Mouse (Mus musculus) liver, adult 2 months (tissue): ENCODE measurements around the gene Sars2. TPM values are rescaled to one million over a fixed set of nuclear protein-coding genes. Genes with fewer than 3 reads are reported as not detected.
A peak's percentile ranks its signal among the peaks of the same experiment; 100 is the strongest.

Experiments
- DNase-seq: peaks from one replicate; pipeline ENCODE4 v3.0.0-alpha.2; 2011; ENCODE audit warnings: low read depth, low spot score; ENCODE audit errors: extremely low read depth
- H3K27ac ChIP-seq: fragments of 200-500 bp; replicated peaks from 2 replicates; pipeline ENCODE4 v1.5.1; 2012; ENCODE audit warnings: low read depth, mild to moderate bottlenecking, control low read depth, inconsistent platforms, low read length; ENCODE audit not compliant: insufficient read depth
- H3K27me3 ChIP-seq: fragments of 200-500 bp; 2 replicates; pipeline ENCODE4 v1.6.1; 2012; ENCODE audit warnings: mild to moderate bottlenecking, moderate library complexity, low read length, inconsistent platforms; ENCODE audit not compliant: control insufficient read depth, insufficient read depth
- H3K36me3 ChIP-seq: fragments of 200-500 bp; 2 replicates; pipeline ENCODE4 v1.6.1; 2012; ENCODE audit warnings: low read length, inconsistent platforms; ENCODE audit not compliant: control insufficient read depth, insufficient read depth
- H3K4me1 ChIP-seq: fragments of 200-500 bp; 2 replicates; pipeline ENCODE4 v1.6.1; 2011; ENCODE audit warnings: low read length; ENCODE audit not compliant: control insufficient read depth, insufficient read depth
- H3K4me3 ChIP-seq: fragments of 200-500 bp; 2 replicates; pipeline ENCODE4 v1.5.1; 2011; ENCODE audit warnings: low read depth, mild to moderate bottlenecking, control low read depth, low read length, moderate library complexity; ENCODE audit not compliant: insufficient read depth
- H3K79me2 ChIP-seq: fragments of 200-500 bp; 2 replicates; pipeline ENCODE4 v1.6.1; 2012; ENCODE audit warnings: inconsistent platforms, mild to moderate bottlenecking, low read length, moderate library complexity; ENCODE audit not compliant: control insufficient read depth, insufficient read depth
- H3K9ac ChIP-seq: fragments of 200-500 bp; 2 replicates; pipeline ENCODE4 v1.6.1; 2012; ENCODE audit warnings: low read depth, mild to moderate bottlenecking, control low read depth, inconsistent platforms, low read length
- CTCF ChIP-seq: fragments of 200-500 bp; IDR thresholded peaks from 2 replicates; pipeline ENCODE4 v1.5.1; 2011; ENCODE audit warnings: low read depth, low read length, control low read depth
- POLR2A ChIP-seq: fragments of 200-500 bp; IDR thresholded peaks from 2 replicates; pipeline ENCODE4 v1.6.1; 2011; ENCODE audit warnings: low read length, control low read depth; ENCODE audit not compliant: insufficient read depth; ENCODE audit errors: extremely low read depth
- WGBS: fragments of 180-500 bp; shearing (Covaris S2); methylation state at CpG from one replicate; pipeline ENCODE4 v1.1.7; 2018; 5-methylcytosine and 5-hydroxymethylcytosine counted together
- polyA plus RNA-seq: library from polyadenylated mRNA; depleted of rRNA; stranded (reverse); fragments of >200 nt; gene quantifications from 2 replicates; pipeline ENCODE4 v1.2.3, GENCODE M21; 2012
- total RNA-seq: library from RNA; depleted of rRNA; stranded (reverse); fragments of >200 nt; gene quantifications from 2 replicates; pipeline ENCODE4 v1.2.3, GENCODE M21; 2014

The Sars2 gene
- total and polyA plus RNA-seq, 2 experiments, result 4.6 to 25.3 TPM

GRCm38 (mm10) chr7:28720753-28721537, 20.8 kb upstream of the Sars2 start:
- no peaks in the 10 kb centered on the region for H3K27me3 ChIP-seq
- TF ChIP-seq POLR2A (no peak), CTCF (no peak)
- no peaks in the 10 kb centered on the region for H3K4me1 ChIP-seq
- no peaks in the 10 kb centered on the region for H3K79me2 ChIP-seq
- no peak overlapping the region for H3K9ac ChIP-seq
- no peak overlapping the region for H3K27ac ChIP-seq
- no peak overlapping the region for H3K4me3 ChIP-seq
- no peaks in the 10 kb centered on the region for H3K36me3 ChIP-seq
- DNase-seq, result no peak
- 93% methylated on average over 3 of the region's 3 CpGs for WGBS

DNA sequence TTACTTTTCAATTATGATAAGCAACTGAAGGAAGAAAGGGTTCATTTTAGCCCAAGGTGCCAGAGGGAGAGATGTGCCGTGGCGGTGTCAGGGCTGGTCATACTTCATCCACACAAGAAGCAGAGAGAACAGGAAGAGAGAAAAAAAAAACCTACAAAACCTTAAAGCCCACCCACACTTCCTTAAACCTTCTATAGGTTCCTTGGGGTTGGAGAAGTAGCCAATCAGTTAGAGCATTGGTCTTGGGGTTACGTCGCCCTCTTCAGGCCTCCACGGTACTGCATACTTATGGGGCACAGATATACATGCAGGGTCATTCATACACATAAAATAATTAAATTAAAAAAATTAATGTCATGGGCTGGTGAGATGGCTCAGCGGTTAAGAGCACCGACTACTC, 19.7 kb upstream of the Sars2 start:
- Histone ChIP-seq H3K4me1 (peaks cover 2% of the 10 kb centered on the region; the same call in 1 of the 2 replicates), H3K27ac (no peak overlapping the region), H3K27me3 (no peaks in the 10 kb centered on the region), H3K9ac (no peak overlapping the region), H3K36me3 (no peaks in the 10 kb centered on the region), H3K4me3 (no peak overlapping the region), H3K79me2 (no peaks in the 10 kb centered on the region)
- TF ChIP-seq POLR2A, result no peak
- peak; percentile 11; the same call in 1 of the 2 replicates for TF ChIP-seq CTCF
- no peak for DNase-seq
- WGBS, result 97% methylated on average over 7 of the region's 7 CpGs

- Histone ChIP-seq H3K9ac (no peak overlapping the region), H3K27me3 (no peaks in the 10 kb centered on the region), H3K79me2 (no peaks in the 10 kb centered on the region), H3K4me3 (no peak overlapping the region), H3K36me3 (no peaks in the 10 kb centered on the region), H3K4me1 (peaks cover 2% of the 10 kb centered on the region; the same call in 1 of the 2 replicates), H3K27ac (no peak overlapping the region)
- DNase-seq, result no peak
- 95% methylated on average over 2 of the region's 2 CpGs for WGBS
- TF ChIP-seq CTCF (no peak), POLR2A (no peak)
These were observed 17.2 kb upstream of the Sars2 start for GRCm38 (mm10) chr7:28724613-28725012.

- Histone ChIP-seq H3K27me3 (no peaks in the 10 kb centered on the region), H3K4me1 (peaks cover 2% of the 10 kb centered on the region; the same call in 1 of the 2 replicates), H3K36me3 (no peaks in the 10 kb centered on the region), H3K27ac (no peak overlapping the region), H3K4me3 (no peak overlapping the region), H3K79me2 (no peaks in the 10 kb centered on the region), H3K9ac (no peak overlapping the region)
- TF ChIP-seq POLR2A (no peak), CTCF (peak; percentile 85)
- peak; percentile 29 for DNase-seq
- WGBS, result 17% methylated on average over 14 of the region's 14 CpGs
These were observed 15.2 kb upstream of the Sars2 start for GRCm38 (mm10) chr7:28726600-28726999.

GRCm38 (mm10) chr7:28727649-28728340, 14.0 kb upstream of the Sars2 start:
- H3K27me3 ChIP-seq, result no peaks in the 10 kb centered on the region
- no peak overlapping the region for H3K27ac ChIP-seq
- no peak overlapping the region for H3K9ac ChIP-seq
- no peaks in the 10 kb centered on the region for H3K36me3 ChIP-seq
- H3K4me1 ChIP-seq, result peaks cover 2% of the 10 kb centered on the region; the same call in 1 of the 2 replicates
- no peak for DNase-seq
- no peaks in the 10 kb centered on the region for H3K79me2 ChIP-seq
- TF ChIP-seq CTCF (peak; percentile 32; the same call in 1 of the 2 replicates), POLR2A (no peak)
- 73% methylated on average over 10 of the region's 10 CpGs for WGBS
- H3K4me3 ChIP-seq, result no peak overlapping the region
